Mouse (Mus musculus) CH12.LX (cell line): ENCODE measurements around the gene Ncf2. TPM values are rescaled to one million over a fixed set of nuclear protein-coding genes. Genes with fewer than 3 reads are reported as not detected.

ENCODE experiments used
- DNase-seq: peaks from one replicate; pipeline ENCODE4 v3.0.0-alpha.2; 2013; ENCODE audit errors: extremely low read depth
- H3K27ac ChIP-seq: 2 replicates; pipeline ENCODE4 v1.5.1; 2012; ENCODE audit warnings: low read depth, mild to moderate bottlenecking, control low read depth, moderate library complexity; ENCODE audit not compliant: insufficient read depth
- H3K27me3 ChIP-seq: replicated peaks from 2 replicates; pipeline ENCODE3; 2012; ENCODE audit warnings: inconsistent platforms
- H3K36me3 ChIP-seq, 2 experiments: replicated peaks in 1 of 2; 2 replicates each; pipeline versions ENCODE3 to v1.6.1; 2012; ENCODE audit warnings: inconsistent platforms in 1 of 2, low read length in 1 of 2, mild to moderate bottlenecking in 1 of 2, mixed read lengths in 1 of 2, moderate library complexity in 1 of 2; ENCODE audit not compliant: control insufficient read depth in 1 of 2, insufficient read depth in 1 of 2
- H3K4me1 ChIP-seq, 2 experiments: 2 replicates each; pipeline ENCODE4 v1.6.1; 2012; ENCODE audit warnings: inconsistent platforms in 1 of 2, moderate library complexity in 1 of 2; ENCODE audit not compliant: insufficient read depth in 2 of 2, control insufficient read depth in 1 of 2
- H3K4me2 ChIP-seq: 2 replicates; pipeline ENCODE4 v1.6.1; 2012; ENCODE audit warnings: low read depth, mild to moderate bottlenecking, control low read depth; ENCODE audit not compliant: poor library complexity, insufficient read depth, severe bottlenecking
- H3K4me3 ChIP-seq, 3 experiments: fragments of 150-350 bp in 1 of 3; sonication (generic) in 1 of 3; replicated peaks in 1 of 3; 2 replicates each; pipeline versions ENCODE3 to v1.5.1; 2011 to 2012; ENCODE audit warnings: low read depth in 2 of 3, low read length in 2 of 3, mild to moderate bottlenecking in 2 of 3, moderate library complexity in 2 of 3, control low read depth in 1 of 3, improper control_type of control experiment in 1 of 3, inconsistent platforms in 1 of 3, mixed read lengths in 1 of 3; ENCODE audit not compliant: poor library complexity in 1 of 3
- H3K79me2 ChIP-seq: replicated peaks from 2 replicates; pipeline ENCODE4 v1.6.1; 2012; ENCODE audit warnings: mild to moderate bottlenecking, moderate library complexity; ENCODE audit not compliant: control insufficient read depth, poor library complexity, insufficient read depth, severe bottlenecking; ENCODE audit errors: extremely low read depth
- H3K9ac ChIP-seq: 2 replicates; pipeline ENCODE4 v1.6.1; 2012; ENCODE audit warnings: low read depth, mild to moderate bottlenecking, control low read depth, moderate library complexity; ENCODE audit not compliant: insufficient read depth
- H3K9me3 ChIP-seq: replicated peaks from 2 replicates; pipeline ENCODE3; 2012; ENCODE audit warnings: low read length, inconsistent platforms, mixed read lengths
- BHLHE40 ChIP-seq: IDR thresholded peaks from 2 replicates; pipeline ENCODE4 v1.6.1; 2011; ENCODE audit warnings: mild to moderate bottlenecking, low read depth, low read length, improper control_type of control experiment
- CHD2 ChIP-seq: IDR thresholded peaks from 2 replicates; pipeline ENCODE4 v1.6.1; 2011; ENCODE audit warnings: low read length, improper control_type of control experiment
- E2F4 ChIP-seq: IDR thresholded peaks from 2 replicates; pipeline ENCODE4 v1.6.1; 2011; ENCODE audit warnings: low read depth, low read length, improper control_type of control experiment; ENCODE audit not compliant: insufficient replicate concordance
- EP300 ChIP-seq: IDR thresholded peaks from 2 replicates; pipeline ENCODE4 v1.6.1; 2011; ENCODE audit warnings: low read length, improper control_type of control experiment
- ETS1 ChIP-seq: conservative IDR thresholded peaks from 2 replicates; pipeline ENCODE4 v1.6.1; 2012; ENCODE audit warnings: low read depth, mild to moderate bottlenecking, inconsistent platforms, low read length, improper control_type of control experiment, moderate library complexity
- GABPA ChIP-seq: IDR thresholded peaks from 2 replicates; pipeline ENCODE4 v1.6.1; 2012; ENCODE audit warnings: low read depth, low read length, improper control_type of control experiment, inconsistent platforms; ENCODE audit not compliant: insufficient replicate concordance
- JUND ChIP-seq: conservative IDR thresholded peaks from 2 replicates; pipeline ENCODE4 v1.6.1; 2011; ENCODE audit warnings: low read depth, low read length, improper control_type of control experiment
- MAX ChIP-seq: IDR thresholded peaks from 2 replicates; pipeline ENCODE4 v1.6.1; 2011; ENCODE audit warnings: low read length, improper control_type of control experiment
- MAZ ChIP-seq: IDR thresholded peaks from 2 replicates; pipeline ENCODE4 v1.6.1; 2012; ENCODE audit warnings: low read depth, mild to moderate bottlenecking, inconsistent platforms, low read length, improper control_type of control experiment, moderate library complexity
- MEF2A ChIP-seq: IDR thresholded peaks from 2 replicates; pipeline ENCODE4 v1.6.1; 2014; ENCODE audit warnings: low read depth, mild to moderate bottlenecking, inconsistent platforms, low read length, improper control_type of control experiment, borderline replicate concordance
- MXI1 ChIP-seq: IDR thresholded peaks from 2 replicates; pipeline ENCODE4 v1.6.1; 2011; ENCODE audit warnings: mild to moderate bottlenecking, low read depth, low read length, improper control_type of control experiment
- MYC ChIP-seq: IDR thresholded peaks from 2 replicates; pipeline ENCODE4 v1.6.1; 2011; ENCODE audit warnings: low read depth, mild to moderate bottlenecking, improper control_type of control experiment, low read length
- NELFE ChIP-seq: IDR thresholded peaks from 2 replicates; pipeline ENCODE4 v1.6.1; 2011; ENCODE audit warnings: low read depth, low read length, improper control_type of control experiment
- NRF1 ChIP-seq: IDR thresholded peaks from 2 replicates; pipeline ENCODE4 v1.6.1; 2014; ENCODE audit warnings: low read depth, mild to moderate bottlenecking, inconsistent platforms, low read length, improper control_type of control experiment, moderate library complexity
- SMC3 ChIP-seq: IDR thresholded peaks from 2 replicates; pipeline ENCODE4 v1.6.1; 2011; ENCODE audit warnings: low read depth, low read length, improper control_type of control experiment
- TCF12 ChIP-seq: IDR thresholded peaks from 2 replicates; pipeline ENCODE4 v1.6.1; 2014; ENCODE audit warnings: low read depth, mild to moderate bottlenecking, inconsistent platforms, low read length, improper control_type of control experiment
- USF1 ChIP-seq: IDR thresholded peaks from 2 replicates; pipeline ENCODE4 v1.6.1; 2014; ENCODE audit warnings: low read depth, mild to moderate bottlenecking, inconsistent platforms, low read length, improper control_type of control experiment
- ZKSCAN1 ChIP-seq: IDR thresholded peaks from 2 replicates; pipeline ENCODE4 v1.6.1; 2012; ENCODE audit warnings: low read depth, inconsistent platforms, low read length, improper control_type of control experiment, borderline replicate concordance
- ZMIZ1 ChIP-seq: IDR thresholded peaks from 2 replicates; pipeline ENCODE4 v1.6.1; 2012; ENCODE audit warnings: low read depth, mild to moderate bottlenecking, inconsistent platforms, low read length, improper control_type of control experiment
- ZNF384 ChIP-seq: IDR thresholded peaks from 2 replicates; pipeline ENCODE4 v1.6.1; 2012; ENCODE audit warnings: low read depth, low read length, improper control_type of control experiment, inconsistent platforms
- dilution Hi-C: fragments of 300-500 bp; cut with MboI; formaldehyde crosslinking; loops from 2 replicates; pipeline ENCODE4 v1.14.3; 2020; ENCODE audit warnings: low sequenced_read_pairs; ENCODE audit not compliant: extremely low pct_unique_long_range_greater_than_20kb, extremely low pct_ligation_motif_present
- in situ Hi-C: fragments of 300-500 bp; cut with MboI; formaldehyde crosslinking; loops from 3 replicates; pipeline ENCODE4 v1.14.3; 2019; ENCODE audit warnings: low sequenced_read_pairs, low pct_ligation_motif_present, low pct_unique_long_range_greater_than_20kb, mixed read lengths
- polyA plus RNA-seq: library from polyadenylated mRNA; unstranded; fragments of >175 nt; gene quantifications from 2 replicates; pipeline ENCODE4 v1.2.1, GENCODE M21; 2012; ENCODE audit warnings: low read depth; ENCODE audit not compliant: insufficient read length
- total RNA-seq, 2 experiments: library from RNA; depleted of rRNA; stranded (reverse); fragments of 300-350 nt in 1 of 2; fragments of >200 nt in 1 of 2; gene quantifications; 2 replicates each; pipeline ENCODE4 v1.2.3; 2012 to 2014

Ncf2 gene
- total and polyA plus RNA-seq, 3 experiments = 82.6 to 89.9 (median 89.2) TPM

- in situ Hi-C loops = no loop called here
- peak overlapping the region; percentile 48; the same call in 1 of the 2 replicates for H3K4me2 ChIP-seq
- peak overlapping the region; percentile 36 for H3K9ac ChIP-seq
- no peaks in the 10 kb centered on the region for H3K27me3 ChIP-seq
- H3K36me3 ChIP-seq = peaks cover 33 to 77% of the 10 kb centered on the region in 2 experiments
- peak overlapping the region; percentile 80 for H3K27ac ChIP-seq
- H3K79me2 ChIP-seq = peaks cover 16% of the 10 kb centered on the region
- dilution Hi-C loops = no loop called here
- H3K4me3 ChIP-seq = peak overlapping the region in 2 of 3 experiments; percentile 30 to 57
- no peaks in the 10 kb centered on the region for H3K9me3 ChIP-seq
- H3K4me1 ChIP-seq = peaks cover 10 to 71% of the 10 kb centered on the region in 2 experiments
- DNase-seq = no peak
- TF ChIP-seq TCF12 (no peak), ZNF384 (no peak), MXI1 (no peak; the same call in 1 of the 2 replicates), ZMIZ1 (no peak), JUND (no peak), SMC3 (peak; percentile 22; the same call in 1 of the 2 replicates)
- TF ChIP-seq, all 38 proteins: peak for 1
Observed at GRCm38 (mm10) chr1:152838026-152838702, 38.2 kb downstream of the Ncf2 start.

- in situ Hi-C loops = no loop called here
- Histone ChIP-seq H3K27me3 (no peaks in the 10 kb centered on the region), H3K4me3 (peak overlapping the region; percentile 16 to 57 (median 36)), H3K79me2 (peaks cover 16% of the 10 kb centered on the region), H3K4me2 (peak overlapping the region; percentile 48), H3K9ac (peak overlapping the region; percentile 36), H3K9me3 (no peaks in the 10 kb centered on the region), H3K4me1 (peaks cover 10 to 71% of the 10 kb centered on the region in 2 experiments), H3K36me3 (peaks cover 36 to 77% of the 10 kb centered on the region in 2 experiments), H3K27ac (peak overlapping the region; percentile 80)
- peak; percentile 41; the same call in 1 of the 2 replicates for TF ChIP-seq MYC
- TF ChIP-seq NELFE = no peak
- no peak for TF ChIP-seq MEF2A
- TF ChIP-seq MAX = peak; percentile 50; the same call in 1 of the 2 replicates
- no peak for TF ChIP-seq JUND
- TF ChIP-seq GABPA = no peak
- TF ChIP-seq USF1 = no peak
- TF ChIP-seq NRF1 = peak; percentile 71
- TF ChIP-seq ETS1 = no peak
- TF ChIP-seq CHD2 = no peak
- no peak for TF ChIP-seq MAZ
- TF ChIP-seq ZNF384 = no peak
- TF ChIP-seq BHLHE40 = no peak; the same call in 1 of the 2 replicates
- no peak for TF ChIP-seq SMC3
- TF ChIP-seq E2F4 = no peak
- no peak for TF ChIP-seq ZKSCAN1
- TF ChIP-seq EP300 = no peak
- no peak for DNase-seq
- dilution Hi-C loops = no loop called here
Observed at GRCm38 (mm10) chr1:152838841-152839240, 38.8 kb downstream of the Ncf2 start.
